Mouse (Mus musculus) lung, embryonic 14.5 days (tissue): ENCODE results near the gene Tgfbrap1. TPM values are rescaled to one million over a fixed set of nuclear protein-coding genes. Genes with fewer than 3 reads are reported as not detected.

ENCODE experiments used
- ATAC-seq: fragments of 200-750 bp; cut with Nextera tagmentation; 2 replicates; pipeline ENCODE4 v1.8.0; 2017; ENCODE audit warnings: mild to moderate bottlenecking, moderate TSS enrichment, moderate library complexity; ENCODE audit not compliant: insufficient read depth
- DNase-seq: peaks from one replicate; pipeline ENCODE4 v3.0.0-alpha.2; 2015
- H3K27ac ChIP-seq: fragments of 300-500 bp; sonication (generic); 2 replicates; pipeline ENCODE4 v1.5.1; 2014; ENCODE audit warnings: low read depth, mild to moderate bottlenecking, moderate library complexity
- H3K27me3 ChIP-seq: fragments of 300-500 bp; sonication (generic); 2 replicates; pipeline ENCODE4 v1.6.1; 2014; ENCODE audit warnings: low read length, control low read depth; ENCODE audit not compliant: insufficient read depth
- H3K36me3 ChIP-seq: fragments of 300-500 bp; sonication (generic); 2 replicates; pipeline ENCODE4 v1.6.1; 2014; ENCODE audit warnings: control low read depth; ENCODE audit not compliant: insufficient read depth
- H3K4me1 ChIP-seq: fragments of 300-500 bp; sonication (generic); 2 replicates; pipeline ENCODE4 v1.6.1; 2014; ENCODE audit warnings: antibody characterized with exemption, control low read depth; ENCODE audit not compliant: insufficient read depth
- H3K4me2 ChIP-seq: fragments of 300-500 bp; sonication (generic); 2 replicates; pipeline ENCODE4 v1.6.1; 2014; ENCODE audit warnings: mild to moderate bottlenecking
- H3K4me3 ChIP-seq: fragments of 300-500 bp; sonication (generic); 2 replicates; pipeline ENCODE4 v1.5.1; 2014; ENCODE audit warnings: low read depth, low read length
- H3K9ac ChIP-seq: fragments of 300-500 bp; sonication (generic); 2 replicates; pipeline ENCODE4 v1.6.1; 2014
- H3K9me3 ChIP-seq: fragments of 300-500 bp; sonication (generic); 2 replicates; pipeline ENCODE4 v1.6.1; 2016; ENCODE audit warnings: low read depth, low read length, control low read depth
- CTCF ChIP-seq: IDR thresholded peaks from 2 replicates; pipeline ENCODE4 v1.5.1; 2016; ENCODE audit warnings: antibody characterized with exemption, low read depth
- WGBS: fragments of 180-500 bp; shearing (Covaris S2); extraction: QIAGEN DNeasy Blood & Tissue Kit; methylation state at CpG from one replicate; pipeline ENCODE4 v1.1.7; 2014; 5-methylcytosine and 5-hydroxymethylcytosine counted together
- polyA plus RNA-seq: library from polyadenylated mRNA; unstranded; fragments of >200 nt; fragmentation: Nextera tagmentation; extraction: Ambion mirVana; gene quantifications from 2 replicates; pipeline ENCODE4 v1.2.1, GENCODE M21; 2014

Tgfbrap1 gene
- polyA plus RNA-seq, 1 experiment from 2014 or later, result 13.2 TPM

DNA sequence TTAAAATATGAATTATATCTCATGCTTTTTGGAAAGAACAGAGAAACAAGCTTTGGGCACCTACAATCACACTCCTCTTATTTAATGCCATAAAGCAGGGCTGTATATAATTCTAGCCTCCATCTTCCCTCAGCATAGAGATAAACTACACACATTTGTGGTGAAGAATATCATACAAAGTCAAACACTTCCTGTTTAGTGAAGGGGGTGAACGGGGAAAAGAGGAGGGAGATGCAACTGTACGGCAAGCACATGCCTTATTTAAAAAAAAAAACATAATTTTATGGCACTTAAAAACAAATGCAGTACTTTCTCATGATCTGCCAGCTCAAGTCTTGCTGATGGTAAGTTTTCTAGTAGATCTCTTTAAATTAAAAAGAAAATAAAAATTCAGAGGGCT lies 20.3 kb downstream of the Tgfbrap1 start:
- WGBS, result 66% methylated on average over 2 of the region's 2 CpGs

DNA sequence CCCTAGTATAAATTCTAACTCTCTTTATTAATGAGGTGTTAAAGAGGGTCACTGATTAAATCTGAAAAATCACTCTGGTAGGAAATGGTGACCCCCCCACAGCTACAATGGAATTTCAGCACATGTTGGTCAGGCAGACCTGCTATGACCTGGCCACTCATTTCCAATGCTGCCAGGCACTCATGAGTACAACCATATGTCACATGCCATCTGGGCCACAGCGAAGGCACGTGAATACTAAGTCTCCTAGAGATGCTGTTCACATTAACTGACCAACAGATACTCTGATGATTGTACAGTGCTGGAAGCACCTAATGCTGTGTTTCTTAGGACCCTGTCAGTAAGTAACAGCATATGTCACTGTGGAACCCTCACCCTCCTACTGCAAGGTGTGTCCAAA lies 23.6 kb downstream of the Tgfbrap1 start:
- no peak for TF ChIP-seq CTCF
- no peak for ATAC-seq
- Histone ChIP-seq H3K36me3 (peaks cover 21% of the 10 kb centered on the region; the same call in 1 of the 2 replicates), H3K9me3 (no peaks in the 10 kb centered on the region), H3K4me2 (no peak overlapping the region), H3K27ac (no peak overlapping the region), H3K4me3 (no peak overlapping the region), H3K4me1 (no peaks in the 10 kb centered on the region), H3K27me3 (no peaks in the 10 kb centered on the region), H3K9ac (no peak overlapping the region)
- DNase-seq, result no peak
- WGBS, result 83% methylated on average over 2 of the region's 2 CpGs

More for the DNA sequence above, 20.3 kb downstream of the Tgfbrap1 start:
- H3K4me3 ChIP-seq, result no peak overlapping the region
- no peak overlapping the region for H3K27ac ChIP-seq
- H3K9ac ChIP-seq, result no peak overlapping the region
- no peak for DNase-seq
- no peaks in the 10 kb centered on the region for H3K9me3 ChIP-seq
- H3K36me3 ChIP-seq, result peaks cover 16% of the 10 kb centered on the region; the same call in 1 of the 2 replicates
- TF ChIP-seq CTCF, result no peak
- no peaks in the 10 kb centered on the region for H3K27me3 ChIP-seq
- H3K4me2 ChIP-seq, result no peak overlapping the region
- no peaks in the 10 kb centered on the region for H3K4me1 ChIP-seq
- no peak for ATAC-seq

GRCm38 (mm10) chr1:43072561-43072960 lies 25.9 kb downstream of the Tgfbrap1 start:
- no peak for TF ChIP-seq CTCF
- peaks cover 21% of the 10 kb centered on the region; the same call in 1 of the 2 replicates for H3K36me3 ChIP-seq
- 64% methylated on average over 1 of the region's 1 CpGs for WGBS

DNA sequence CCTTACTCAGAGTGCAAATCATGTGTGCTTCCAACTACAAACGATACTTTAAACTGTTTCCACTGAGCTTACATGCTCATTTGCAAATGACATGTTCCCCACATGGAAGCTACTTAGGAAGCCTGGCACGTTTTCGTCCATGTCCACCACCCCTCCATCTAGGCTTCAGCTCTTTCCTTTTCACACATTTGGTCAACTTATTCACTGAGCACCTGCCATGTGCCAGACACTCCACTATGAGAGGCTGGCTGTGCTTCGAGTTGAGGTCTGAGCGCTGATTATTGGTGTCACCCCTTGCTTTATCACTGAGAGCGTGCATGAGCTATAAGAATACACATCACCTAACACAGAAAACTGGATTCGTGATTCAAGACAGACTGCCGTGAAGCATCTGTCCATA lies 26.4 kb downstream of the Tgfbrap1 start:
- Histone ChIP-seq H3K9ac (no peak overlapping the region), H3K36me3 (peaks cover 21% of the 10 kb centered on the region; the same call in 1 of the 2 replicates), H3K9me3 (no peaks in the 10 kb centered on the region), H3K27me3 (no peaks in the 10 kb centered on the region), H3K4me1 (no peaks in the 10 kb centered on the region), H3K27ac (no peak overlapping the region), H3K4me2 (no peak overlapping the region), H3K4me3 (no peak overlapping the region)
- DNase-seq (no peak), ATAC-seq (no peak)
- TF ChIP-seq CTCF, result no peak
- 90% methylated on average over 8 of the region's 8 CpGs for WGBS

More at GRCm38 (mm10) chr1:43072561-43072960, 25.9 kb downstream of the Tgfbrap1 start:
- Histone ChIP-seq H3K4me2 (no peak overlapping the region), H3K4me3 (no peak overlapping the region), H3K4me1 (no peaks in the 10 kb centered on the region), H3K9ac (no peak overlapping the region), H3K27ac (no peak overlapping the region), H3K9me3 (no peaks in the 10 kb centered on the region), H3K27me3 (no peaks in the 10 kb centered on the region)
- ATAC-seq (no peak), DNase-seq (no peak)

DNA sequence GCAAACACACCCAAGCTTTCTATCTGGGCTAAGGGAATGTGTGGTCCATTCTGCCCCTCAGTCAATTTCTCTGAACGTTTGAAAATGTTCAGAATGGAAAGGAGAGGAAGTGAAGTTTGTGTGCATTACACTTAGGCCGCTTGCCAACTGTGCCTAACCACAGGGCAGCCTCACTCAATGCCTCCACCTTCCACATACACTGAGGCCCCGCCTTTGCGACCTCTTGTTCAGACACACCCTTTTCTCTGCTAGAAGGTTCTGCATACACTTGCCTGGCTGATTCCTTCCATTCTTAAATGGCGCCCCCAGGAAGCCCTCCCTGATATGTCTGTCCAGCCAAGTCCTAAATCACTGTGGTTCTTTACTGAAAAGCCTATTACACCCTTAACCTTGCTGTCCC lies 27.7 kb downstream of the Tgfbrap1 start:
- TF ChIP-seq CTCF, result no peak
- ATAC-seq (no peak), DNase-seq (peak; percentile 29)
- peaks cover 20% of the 10 kb centered on the region; the same call in 1 of the 2 replicates for H3K36me3 ChIP-seq
- H3K9ac ChIP-seq, result no peak overlapping the region
- H3K4me2 ChIP-seq, result no peak overlapping the region
- H3K27me3 ChIP-seq, result no peaks in the 10 kb centered on the region
- H3K27ac ChIP-seq, result no peak overlapping the region
- no peak overlapping the region for H3K4me3 ChIP-seq
- WGBS, result 69% methylated on average over 5 of the region's 5 CpGs
- H3K9me3 ChIP-seq, result no peaks in the 10 kb centered on the region
- no peaks in the 10 kb centered on the region for H3K4me1 ChIP-seq

DNA sequence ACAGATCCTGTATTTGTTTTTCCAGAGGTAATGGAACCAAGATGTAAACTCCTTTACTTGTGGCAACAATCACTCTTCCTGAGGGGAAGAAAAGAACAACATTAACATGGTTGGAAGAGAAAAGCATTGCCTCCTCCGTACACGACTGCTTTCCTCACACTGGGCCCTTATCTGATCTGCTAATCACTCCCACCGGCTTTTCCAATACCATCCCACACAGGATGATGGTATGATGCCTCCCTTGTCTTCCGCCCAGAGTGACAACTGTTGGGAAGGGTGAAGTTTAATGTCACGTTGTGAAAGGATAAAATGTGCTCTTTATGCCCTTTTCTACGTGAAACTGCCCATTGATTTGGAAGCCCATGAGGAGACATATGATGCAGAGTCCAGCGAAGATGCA lies 30.9 kb downstream of the Tgfbrap1 start:
- 54% methylated on average over 7 of the region's 7 CpGs for WGBS
- H3K9me3 ChIP-seq, result no peaks in the 10 kb centered on the region
- no peak overlapping the region for H3K4me3 ChIP-seq
- no peak overlapping the region for H3K27ac ChIP-seq
- no peaks in the 10 kb centered on the region for H3K27me3 ChIP-seq
- DNase-seq, result no peak
- H3K9ac ChIP-seq, result no peak overlapping the region
- H3K4me1 ChIP-seq, result no peaks in the 10 kb centered on the region
- peaks cover 14% of the 10 kb centered on the region; the same call in 1 of the 2 replicates for H3K36me3 ChIP-seq
- H3K4me2 ChIP-seq, result no peak overlapping the region
- ATAC-seq, result no peak
- no peak for TF ChIP-seq CTCF

- Histone ChIP-seq H3K4me3 (no peak overlapping the region), H3K9me3 (no peaks in the 10 kb centered on the region), H3K9ac (no peak overlapping the region), H3K27me3 (no peaks in the 10 kb centered on the region), H3K4me1 (no peaks in the 10 kb centered on the region), H3K36me3 (peaks cover 14% of the 10 kb centered on the region; the same call in 1 of the 2 replicates), H3K27ac (no peak overlapping the region), H3K4me2 (no peak overlapping the region)
- DNase-seq (no peak), ATAC-seq (no peak)
- 65% methylated on average over 8 of the region's 8 CpGs for WGBS
- TF ChIP-seq CTCF, result no peak
Measured at GRCm38 (mm10) chr1:43066573-43066972, 31.9 kb downstream of the Tgfbrap1 start.
